ENCODE assay signal across 8 mouse cellular contexts in genomic region chr7:44359908-44360672, GRCm38 (mm10). TPM values are rescaled to one million over a fixed set of nuclear protein-coding genes. Genes with fewer than 3 reads are reported as not detected.
DNase-seq lines count a peak whose midpoint lies in the region; ATAC-seq and TF ChIP-seq lines count a peak whose summit lies in the region.

No protein-coding gene starts in this region.

- H3K27ac ChIP-seq in CH12.LX (ENCODE audit: insufficient read depth, low read depth): no peak overlapping the region
- H3K27ac ChIP-seq in forebrain, embryonic 13.5 days: peak overlapping the region; percentile 85
- H3K27ac ChIP-seq in liver, embryonic 16.5 days (ENCODE audit: low read length): no peak overlapping the region
- peak overlapping the region; percentile 96 for H3K27ac ChIP-seq in neural tube, embryonic 13.5 days (replicated peaks)

- H3K4me2 ChIP-seq in CH12.LX (ENCODE audit: insufficient read depth, low read depth, poor library complexity, severe bottlenecking): peak overlapping the region; percentile 49
- peak overlapping the region; percentile 88 for H3K4me2 ChIP-seq in forebrain, embryonic 13.5 days
- H3K4me2 ChIP-seq in liver, embryonic 16.5 days (ENCODE audit: low read depth, low read length): peak overlapping the region; percentile 75
- H3K4me2 ChIP-seq in neural tube, embryonic 13.5 days: peak overlapping the region; percentile 85

- TF ChIP-seq POLR2A in CH12.LX (IDR thresholded peaks at IDR 0.05; ENCODE audit: low read depth, low read length): peak; percentile 59; the same call in 1 of the 2 replicates

- H3K9me3 ChIP-seq in CH12.LX (replicated peaks; ENCODE audit: low read length): no peaks in the 10 kb centered on the region
- H3K9me3 ChIP-seq in forebrain, embryonic 13.5 days (replicated peaks): no peaks in the 10 kb centered on the region
- no peaks in the 10 kb centered on the region for H3K9me3 ChIP-seq in liver, embryonic 16.5 days (replicated peaks; ENCODE audit: control insufficient read depth, low read length)
- H3K9me3 ChIP-seq in neural tube, embryonic 13.5 days: no peaks in the 10 kb centered on the region

- peak; percentile 84 for DNase-seq in CH12.LX (ENCODE audit: extremely low read depth)
- peak; percentile 70 for DNase-seq in c-Kit-positive CD71-positive TER-119-negative erythroid progenitor cells, embryonic 14.5 days (ENCODE audit: low read depth)
- DNase-seq in heart, postnatal 10 days: peak; percentile 94
- peak; percentile 68 for DNase-seq in large intestine, adult 2 months (ENCODE audit: low read depth, low spot score)
- DNase-seq in telencephalon, adult 2 months (ENCODE audit: low read depth, low spot score): peak; percentile 91

- H3K79me2 ChIP-seq in CH12.LX (replicated peaks; ENCODE audit: control insufficient read depth, extremely low read depth, insufficient read depth, poor library complexity, severe bottlenecking): no peaks in the 10 kb centered on the region

- H3K36me3 ChIP-seq in CH12.LX (replicated peaks in 1 of 2; ENCODE audit: control insufficient read depth in 1 of 2, insufficient read depth in 1 of 2, low read length in 1 of 2): no peaks in the 10 kb centered on the region
- H3K36me3 ChIP-seq in forebrain, embryonic 13.5 days (ENCODE audit: poor library complexity, severe bottlenecking): no peaks in the 10 kb centered on the region
- H3K36me3 ChIP-seq in liver, embryonic 16.5 days (ENCODE audit: control insufficient read depth, insufficient read depth): no peaks in the 10 kb centered on the region
- H3K36me3 ChIP-seq in neural tube, embryonic 13.5 days: 0 out of 2 replicates have a peak, but pooled peaks cover 1% of the 10 kb centered on the region

- in situ Hi-C loops in CH12.LX (cut with MboI; ENCODE audit: low pct_ligation_motif_present, low pct_unique_long_range_greater_than_20kb, low sequenced_read_pairs): no loop called here

- TF ChIP-seq RAD21 in CH12.LX (IDR thresholded peaks at IDR 0.05; ENCODE audit: low read depth, low read length): no peak

- WGBS in forebrain, embryonic 13.5 days: under 1% methylated on average over 54 of the region's 54 CpGs
- under 1% methylated on average over 54 of the region's 54 CpGs for WGBS in large intestine, adult 2 months
- WGBS in liver, embryonic 16.5 days (ENCODE audit: insufficient replicate concordance): under 1% methylated on average over 54 of the region's 54 CpGs
- WGBS in neural tube, embryonic 13.5 days: under 1% methylated on average over 54 of the region's 54 CpGs

- H3K9ac ChIP-seq in CH12.LX (ENCODE audit: insufficient read depth, low read depth): no peak overlapping the region
- H3K9ac ChIP-seq in forebrain, embryonic 13.5 days: peak overlapping the region; percentile 70
- H3K9ac ChIP-seq in liver, embryonic 16.5 days (ENCODE audit: low read depth, low read length): peak overlapping the region; percentile 37; the same call in 1 of the 2 replicates
- peak overlapping the region; percentile 77 for H3K9ac ChIP-seq in neural tube, embryonic 13.5 days

- H3K4me1 ChIP-seq in CH12.LX (ENCODE audit: control insufficient read depth in 1 of 2, insufficient read depth in 2 of 2): peaks cover 4 to 31% of the 10 kb centered on the region in 2 experiments; a peak in 2 of 4 replicates
- H3K4me1 ChIP-seq in forebrain, embryonic 13.5 days: peaks cover 37% of the 10 kb centered on the region
- H3K4me1 ChIP-seq in liver, embryonic 16.5 days (ENCODE audit: control insufficient read depth, low read depth, low read length): peaks cover 9% of the 10 kb centered on the region
- peaks cover 39% of the 10 kb centered on the region for H3K4me1 ChIP-seq in neural tube, embryonic 13.5 days (replicated peaks)

- H3K4me3 ChIP-seq in CH12.LX (replicated peaks in 1 of 3; ENCODE audit: low read depth in 2 of 3, low read length in 2 of 3, poor library complexity in 1 of 3): peak overlapping the region; percentile 41 to 61 (median 45)
- peak overlapping the region; percentile 49 for H3K4me3 ChIP-seq in forebrain, embryonic 13.5 days
- H3K4me3 ChIP-seq in liver, embryonic 16.5 days (ENCODE audit: low read depth, low read length): peak overlapping the region; percentile 52
- peak overlapping the region; percentile 47 for H3K4me3 ChIP-seq in neural tube, embryonic 13.5 days

- H3K27me3 ChIP-seq in CH12.LX (replicated peaks): peaks cover 70% of the 10 kb centered on the region
- H3K27me3 ChIP-seq in forebrain, embryonic 13.5 days: peaks cover 56% of the 10 kb centered on the region
- peaks cover 61% of the 10 kb centered on the region for H3K27me3 ChIP-seq in liver, embryonic 16.5 days (ENCODE audit: control insufficient read depth, insufficient read depth, low read depth, low read length)
- peaks cover 65% of the 10 kb centered on the region for H3K27me3 ChIP-seq in neural tube, embryonic 13.5 days

- TF ChIP-seq EP300 in CH12.LX (IDR thresholded peaks at IDR 0.05; ENCODE audit: low read length): no peak; the same call in 1 of the 2 replicates

- peak; percentile 82 for ATAC-seq in forebrain, embryonic 13.5 days
- ATAC-seq in liver, embryonic 16.5 days (ENCODE audit: low read depth): peak; percentile 76
- peak; percentile 77 for ATAC-seq in neural tube, embryonic 13.5 days (ENCODE audit: low read depth)

- intact Hi-C loops in heart, postnatal 10 days (cut with DNase I): no loop called here

- TF ChIP-seq CTCF in CH12.LX (conservative IDR thresholded peaks at IDR 0.05 in 1 of 2, IDR thresholded peaks at IDR 0.05 in 1 of 2; ENCODE audit: low read depth in 2 of 2, low read length in 2 of 2): no peak

- dilution Hi-C loops in CH12.LX (cut with MboI; ENCODE audit: extremely low pct_ligation_motif_present, extremely low pct_unique_long_range_greater_than_20kb, low sequenced_read_pairs): no loop called here

TF ChIP-seq in CH12.LX, 34 proteins besides CTCF, POLR2A, EP300 and RAD21 (continues in another document):
- TF ChIP-seq CHD2 (IDR thresholded peaks at IDR 0.05; ENCODE audit: low read length) (peak; percentile 46; the same call in 1 of the 2 replicates), E2F4 (IDR thresholded peaks at IDR 0.05; ENCODE audit: insufficient replicate concordance, low read depth, low read length) (no peak), MYC (IDR thresholded peaks at IDR 0.05; ENCODE audit: low read depth, low read length) (no peak), HCFC1 (IDR thresholded peaks at IDR 0.05; ENCODE audit: low read depth, low read length) (peak; percentile 47; the same call in 1 of the 2 replicates), ZMIZ1 (IDR thresholded peaks at IDR 0.05; ENCODE audit: low read depth, low read length) (no peak; the same call in 1 of the 2 replicates), ZNF384 (IDR thresholded peaks at IDR 0.05; ENCODE audit: low read depth, low read length) (no peak), IRF4 (IDR thresholded peaks at IDR 0.05; ENCODE audit: low read depth, low read length) (no peak), BHLHE40 (IDR thresholded peaks at IDR 0.05; ENCODE audit: low read depth, low read length) (peak; percentile 39; the same call in 1 of the 2 replicates), USF2 (conservative IDR thresholded peaks at IDR 0.05; ENCODE audit: low read depth, low read length) (no peak), ZKSCAN1 (IDR thresholded peaks at IDR 0.05; ENCODE audit: borderline replicate concordance, low read depth, low read length) (no peak), MAFK (IDR thresholded peaks at IDR 0.05; ENCODE audit: insufficient replicate concordance, low read length) (no peak), NRF1 (IDR thresholded peaks at IDR 0.05; ENCODE audit: low read depth, low read length) (peak; percentile 88)

RNA-seq across cellular contexts. Expression of gene Syt3, which starts 23.8 kb away (rescaled TPM):
- 0.08 and 0.17 TPM in 2 replicates for total RNA-seq in CH12.LX (2012; rRNA removed)
- 0.11 TPM in 1 of 2 replicates, not detected in the other for total RNA-seq in CH12.LX (2014; rRNA removed)
- 0.30 TPM in 1 of 2 replicates, not detected in the other for polyA plus RNA-seq in CH12.LX (2012; ENCODE audit: insufficient read length, low read depth)
- 10.1 and 10.6 TPM in 2 replicates for polyA plus RNA-seq in forebrain, embryonic 13.5 days (2015; fragmentation: Nextera tagmentation; extraction: Ambion mirVana)
- 1 to 10 TPM in 1 of 2 experiments, under 1 TPM in 1; 0.74 to 1.3 TPM for total RNA-seq in heart, postnatal 10 days (2021)
- 0.78 and 0.92 TPM in 2 replicates for polyA plus RNA-seq in large intestine, adult 2 months (2012; rRNA removed)
- polyA plus RNA-seq in liver, embryonic 16.5 days (2015; fragmentation: Nextera tagmentation; extraction: Ambion mirVana): 0.04 TPM in 1 of 2 replicates, not detected in the other
- polyA plus RNA-seq in neural tube, embryonic 13.5 days (2015; fragmentation: Nextera tagmentation; extraction: Ambion mirVana): 24.9 and 28.4 TPM in 2 replicates

RNA-seq across cellular contexts. Expression of gene 1700008O03Rik, which starts 25.5 kb away (rescaled TPM):
- 0.17 and 0.81 TPM in 2 replicates for total RNA-seq in CH12.LX (2012; rRNA removed)
- total RNA-seq in CH12.LX (2014; rRNA removed): not detected in 2 replicates
- 0.74 and 1.7 TPM in 2 replicates for polyA plus RNA-seq in CH12.LX (2012; ENCODE audit: insufficient read length, low read depth)
- polyA plus RNA-seq in forebrain, embryonic 13.5 days (2015; fragmentation: Nextera tagmentation; extraction: Ambion mirVana): 0.59 and 1.1 TPM in 2 replicates
- total RNA-seq in heart, postnatal 10 days (2021): under 1 TPM in 1 of 2 experiments, not detected in 1; 0.40 TPM
- 0.95 and 0.99 TPM in 2 replicates for polyA plus RNA-seq in large intestine, adult 2 months (2012; rRNA removed)
- 0.20 TPM in 1 of 2 replicates, not detected in the other for polyA plus RNA-seq in liver, embryonic 16.5 days (2015; fragmentation: Nextera tagmentation; extraction: Ambion mirVana)
- polyA plus RNA-seq in neural tube, embryonic 13.5 days (2015; fragmentation: Nextera tagmentation; extraction: Ambion mirVana): 1.0 and 1.5 TPM in 2 replicates

RNA-seq across cellular contexts. Expression of gene Shank1, which starts 50.0 kb away (rescaled TPM):
- under 0.01 and 0.04 TPM in 2 replicates for total RNA-seq in CH12.LX (2012; rRNA removed)
- not detected in 2 replicates for total RNA-seq in CH12.LX (2014; rRNA removed)
- polyA plus RNA-seq in CH12.LX (2012; ENCODE audit: insufficient read length, low read depth): 0.07 and 0.12 TPM in 2 replicates
- 13.2 and 15.1 TPM in 2 replicates for polyA plus RNA-seq in forebrain, embryonic 13.5 days (2015; fragmentation: Nextera tagmentation; extraction: Ambion mirVana)
- 1 to 10 TPM; 1.4 TPM for total RNA-seq in heart, postnatal 10 days (2021)
- polyA plus RNA-seq in large intestine, adult 2 months (2012; rRNA removed): 0.48 TPM in 2 replicates
- polyA plus RNA-seq in liver, embryonic 16.5 days (2015; fragmentation: Nextera tagmentation; extraction: Ambion mirVana): 0.01 and 0.02 TPM in 2 replicates
- polyA plus RNA-seq in neural tube, embryonic 13.5 days (2015; fragmentation: Nextera tagmentation; extraction: Ambion mirVana): 26.5 and 27.7 TPM in 2 replicates

RNA-seq across cellular contexts. Expression of gene Clec11a, which starts 53.4 kb away (rescaled TPM):
- total RNA-seq in CH12.LX (2012; rRNA removed) (0.89 and 0.97 TPM in 2 replicates), CH12.LX (2014; rRNA removed) (0.46 and 0.69 TPM in 2 replicates)
- polyA plus RNA-seq in CH12.LX (2012; ENCODE audit: insufficient read length, low read depth): 0.38 and 0.53 TPM in 2 replicates
- polyA plus RNA-seq in forebrain, embryonic 13.5 days (2015; fragmentation: Nextera tagmentation; extraction: Ambion mirVana): 3.0 and 3.4 TPM in 2 replicates
- total RNA-seq in heart, postnatal 10 days (2021): 1 to 10 TPM; 1.1 TPM
- 1.2 and 1.4 TPM in 2 replicates for polyA plus RNA-seq in large intestine, adult 2 months (2012; rRNA removed)
- polyA plus RNA-seq in liver, embryonic 16.5 days (2015; fragmentation: Nextera tagmentation; extraction: Ambion mirVana): 0.44 and 0.46 TPM in 2 replicates
- polyA plus RNA-seq in neural tube, embryonic 13.5 days (2015; fragmentation: Nextera tagmentation; extraction: Ambion mirVana): 2.8 TPM in 2 replicates

Comparison
In these comparisons a context has a peak if more than half of its experiments do, and no peak if none do; other contexts are left out.
1. H3K27ac ChIP-seq: peak in forebrain, embryonic 13.5 days (single experiment) and neural tube, embryonic 13.5 days (single experiment); none in CH12.LX (single experiment) and liver, embryonic 16.5 days (single experiment).
2. Peak in every context shown above with its lines, with median percentiles within 50 percentile points of each other: DNase-seq, H3K4me2 ChIP-seq, H3K4me3 ChIP-seq and ATAC-seq.